Mouse (Mus musculus): ENCODE data around the gene Ruvbl2. TPM values are rescaled to one million over a fixed set of nuclear protein-coding genes. Genes with fewer than 3 reads are reported as not detected.
"Not testable (repeated sequence)": the region's sequence is repeated elsewhere in the genome, so short reads cannot be mapped to it uniquely, and the experiment has no call there.

Ruvbl2 gene
- polyA plus RNA-seq, 1 experiment from 2014 or later: 92.7 TPM

- ATAC-seq (ENCODE audit: low FRiP score): no peak
- Histone ChIP-seq H3K9ac (replicated peaks) (0 out of 2 replicates have a peak overlapping the region, but pooled peaks have one; percentile 10), H3K4me2 (peak overlapping the region; percentile 58), H3K4me3 (replicated peaks) (peak overlapping the region; percentile 37), H3K4me1 (peaks cover 18% of the 10 kb centered on the region), H3K36me3 (no peaks in the 10 kb centered on the region), H3K27ac (replicated peaks) (no peak overlapping the region), H3K9me3 (replicated peaks) (no peaks in the 10 kb centered on the region), H3K27me3 (replicated peaks) (peaks cover 67% of the 10 kb centered on the region)
- WGBS: 2% methylated on average over 114 of the region's 114 CpGs
These were observed 31.4 kb downstream of the Ruvbl2 start for GRCm38 (mm10) chr7:45406157-45407156.

GRCm38 (mm10) chr7:45405091-45406075 lies 32.5 kb downstream of the Ruvbl2 start, which contains the start of gene Kcna7:
Gene Kcna7, plus strand, starts transcription at chr7:45405653.
- Histone ChIP-seq H3K4me3 (replicated peaks) (peak within 1 kb of the TSS; percentile 37), H3K4me2 (peak within 1 kb of the TSS; percentile 58), H3K36me3 (no peaks in the 10 kb centered on the region), H3K9me3 (replicated peaks) (no peaks in the 10 kb centered on the region), H3K27ac (replicated peaks) (no peak within 1 kb of the TSS), H3K4me1 (peaks cover 18% of the 10 kb centered on the region), H3K9ac (replicated peaks) (0 out of 2 replicates have a peak within 1 kb of the TSS, but pooled peaks have one; percentile 10), H3K27me3 (replicated peaks) (peaks cover 56% of the 10 kb centered on the region)
- ATAC-seq (ENCODE audit: low FRiP score): no peak
- WGBS: 11% methylated on average over 28 of the region's 28 CpGs

GRCm38 (mm10) chr7:45403532-45404261 lies 34.2 kb downstream of the Ruvbl2 start:
- no peak overlapping the region for H3K27ac ChIP-seq (replicated peaks)
- H3K4me3 ChIP-seq (replicated peaks): no peak overlapping the region
- H3K4me2 ChIP-seq: no peak overlapping the region
- no peaks in the 10 kb centered on the region for H3K36me3 ChIP-seq
- no peaks in the 10 kb centered on the region for H3K9me3 ChIP-seq (replicated peaks)
- no peak overlapping the region for H3K9ac ChIP-seq (replicated peaks)
- peaks cover 39% of the 10 kb centered on the region for H3K27me3 ChIP-seq (replicated peaks)
- peaks cover 18% of the 10 kb centered on the region for H3K4me1 ChIP-seq
- 50% methylated on average over 6 of the region's 6 CpGs for WGBS
- no peak for ATAC-seq (ENCODE audit: low FRiP score)

GRCm38 (mm10) chr7:45401521-45402085 lies 36.3 kb downstream of the Ruvbl2 start:
- Histone ChIP-seq H3K4me1 (peaks cover 15% of the 10 kb centered on the region), H3K4me2 (no peak overlapping the region), H3K9me3 (replicated peaks) (no peaks in the 10 kb centered on the region), H3K27me3 (replicated peaks) (peaks cover 19% of the 10 kb centered on the region), H3K36me3 (no peaks in the 10 kb centered on the region), H3K9ac (replicated peaks) (no peak overlapping the region), H3K27ac (replicated peaks) (no peak overlapping the region), H3K4me3 (replicated peaks) (no peak overlapping the region)
- ATAC-seq (ENCODE audit: low FRiP score): no peak
- WGBS: 76% methylated on average over 10 of the region's 10 CpGs

DNA sequence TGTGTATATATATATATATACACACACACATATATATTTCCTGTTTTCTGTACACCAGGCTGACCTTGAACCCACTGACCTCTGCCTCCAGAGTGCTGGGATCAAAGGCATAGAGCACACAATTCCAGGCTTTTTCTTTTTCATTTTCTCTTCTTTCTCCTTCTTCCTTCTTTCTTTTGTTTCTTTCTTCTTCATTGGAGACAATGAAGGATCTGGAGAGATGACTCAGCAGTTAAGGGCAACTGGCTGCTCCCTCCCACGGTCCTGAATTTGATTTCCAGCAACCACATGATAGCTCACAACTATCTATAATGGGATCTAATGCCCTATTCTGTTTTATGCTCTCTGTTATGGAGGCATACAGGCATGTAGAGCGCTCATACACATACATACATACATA lies 41.1 kb downstream of the Ruvbl2 start:
- Histone ChIP-seq H3K4me2 (no peak overlapping the region), H3K9ac (replicated peaks) (no peak overlapping the region), H3K27me3 (replicated peaks) (no peaks in the 10 kb centered on the region), H3K4me1 (peaks cover 28% of the 10 kb centered on the region), H3K9me3 (replicated peaks) (no peaks in the 10 kb centered on the region), H3K36me3 (peaks cover 5% of the 10 kb centered on the region), H3K27ac (replicated peaks) (no peak overlapping the region), H3K4me3 (replicated peaks) (no peak overlapping the region)
- whole genome bisulfite sequencing: 73% methylated on average over 2 of the region's 2 CpGs
- no peak for ATAC-seq (ENCODE audit: low FRiP score)

DNA sequence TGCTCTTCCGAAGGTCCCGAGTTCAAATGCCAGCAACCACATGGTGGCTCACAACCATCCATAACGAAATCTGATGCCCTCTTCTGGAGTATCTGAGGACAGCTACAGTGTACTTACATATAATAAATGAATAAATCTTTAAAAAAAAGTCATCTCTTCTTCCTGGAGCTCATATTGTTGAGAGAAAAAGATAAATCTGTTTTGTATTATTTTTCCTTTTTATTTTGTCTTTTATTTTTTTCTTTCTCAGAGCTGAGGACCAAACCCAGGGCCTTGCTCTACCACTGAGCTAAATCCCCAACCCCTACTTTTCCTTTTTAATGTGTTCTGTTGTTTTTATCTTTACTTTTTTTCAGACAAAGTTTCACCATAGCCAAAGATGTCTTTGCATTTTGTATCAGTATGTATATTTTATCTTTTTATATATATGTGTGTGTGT lies 41.5 kb downstream of the Ruvbl2 start:
- H3K27me3 ChIP-seq (replicated peaks); H3K36me3 ChIP-seq; H3K9me3 ChIP-seq (replicated peaks): not testable (repeated sequence)
- ATAC-seq (ENCODE audit: low FRiP score): peak; percentile 46
- 3% methylated on average over 3 of the region's 3 CpGs for WGBS
- peak overlapping the region; percentile 49 for H3K9ac ChIP-seq (replicated peaks)
- H3K27ac ChIP-seq (replicated peaks): peak overlapping the region; percentile 95
- H3K4me1 ChIP-seq: peaks cover 28% of the 10 kb centered on the region
- peak overlapping the region; percentile 63 for H3K4me3 ChIP-seq (replicated peaks)
- H3K4me2 ChIP-seq: peak overlapping the region; percentile 68

DNA sequence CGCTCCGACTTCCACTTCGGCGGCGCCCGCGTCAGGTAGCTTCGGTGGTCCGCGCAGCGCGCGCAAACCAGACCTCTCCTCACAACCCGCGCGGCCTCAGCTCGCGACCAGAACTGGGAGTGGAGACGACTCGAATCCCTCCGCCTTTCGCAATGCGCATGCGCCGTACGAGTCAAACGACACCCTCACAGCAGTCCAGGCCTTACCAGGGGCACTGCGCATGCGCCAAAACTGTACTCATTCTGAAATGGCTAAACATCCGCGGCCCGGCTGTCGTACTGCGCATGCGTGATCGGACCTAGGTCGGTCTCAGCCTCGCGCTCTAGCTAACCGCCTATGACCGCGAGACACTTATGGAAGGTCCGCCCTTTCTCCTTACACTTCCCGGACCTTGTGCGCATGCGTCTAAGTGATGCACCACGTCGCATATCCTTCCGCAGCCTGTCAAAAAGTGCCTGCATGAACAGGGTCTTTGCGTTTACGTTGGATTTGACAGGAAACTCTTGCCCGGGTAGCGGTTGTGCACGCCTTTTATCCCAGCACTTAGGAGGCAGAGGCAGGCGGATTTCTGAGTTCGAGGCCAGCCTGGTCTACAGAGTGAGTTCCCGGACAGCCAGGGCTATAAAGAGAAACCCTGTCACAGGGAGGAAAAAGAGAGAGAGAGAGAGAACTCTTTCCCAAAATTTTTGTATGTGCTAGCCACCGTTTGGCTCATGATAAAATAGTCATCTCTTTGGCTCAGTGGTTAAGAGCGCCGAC lies 42.1 kb downstream of the Ruvbl2 start, which contains the start of gene Snrnp70:
Gene Snrnp70 (minus strand): TSS at position 165 of the 759 bp plus-strand sequence.
- peaks cover 28% of the 10 kb centered on the region for H3K4me1 ChIP-seq
- under 1% methylated on average over 60 of the region's 60 CpGs for WGBS

GRCm38 (mm10) chr7:45395129-45395541 lies 42.8 kb downstream of the Ruvbl2 start:
- no peaks in the 10 kb centered on the region for H3K9me3 ChIP-seq (replicated peaks)
- peak overlapping the region; percentile 95 for H3K27ac ChIP-seq (replicated peaks)
- H3K36me3 ChIP-seq: peaks cover 20% of the 10 kb centered on the region
- H3K4me2 ChIP-seq: peak overlapping the region; percentile 70
- WGBS: under 1% methylated on average over 15 of the region's 20 CpGs
- no peaks in the 10 kb centered on the region for H3K27me3 ChIP-seq (replicated peaks)
- peaks cover 28% of the 10 kb centered on the region for H3K4me1 ChIP-seq
- peak; percentile 80 for ATAC-seq (ENCODE audit: low FRiP score)
- H3K9ac ChIP-seq (replicated peaks): peak overlapping the region; percentile 78
- H3K4me3 ChIP-seq (replicated peaks): peak overlapping the region; percentile 63

More for the DNA sequence above, 42.1 kb downstream of the Ruvbl2 start, which contains the start of gene Snrnp70:
- Histone ChIP-seq H3K4me2 (peak within 1 kb of the TSS; percentile 70), H3K9me3 (replicated peaks) (no peaks in the 10 kb centered on the region), H3K36me3 (peaks cover 13% of the 10 kb centered on the region), H3K9ac (replicated peaks) (peak within 1 kb of the TSS; percentile 78), H3K27me3 (replicated peaks) (no peaks in the 10 kb centered on the region), H3K4me3 (replicated peaks) (peak within 1 kb of the TSS; percentile 63), H3K27ac (replicated peaks) (peak within 1 kb of the TSS; percentile 95)
- ATAC-seq (ENCODE audit: low FRiP score): peak; percentile 97

DNA sequence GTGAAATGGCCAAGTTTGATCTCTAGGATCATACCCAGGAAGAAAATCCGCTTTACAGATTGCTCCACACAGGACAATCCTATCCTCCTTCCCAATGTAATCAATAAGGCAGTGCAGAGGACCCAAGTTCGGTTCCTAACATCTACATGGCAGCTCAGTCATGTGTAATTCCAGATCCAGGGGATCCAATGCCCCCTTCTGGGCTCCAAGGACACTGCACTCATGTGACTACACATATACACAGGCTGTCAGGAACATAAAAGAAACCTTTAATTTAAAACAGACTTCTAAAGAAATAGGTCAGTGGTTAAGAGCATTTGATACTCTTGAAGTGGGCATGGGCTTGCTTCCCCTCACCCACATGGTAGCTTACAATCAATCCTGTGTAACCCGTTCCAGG lies 51.8 kb downstream of the Ruvbl2 start:
- H3K27me3 ChIP-seq (replicated peaks): no peaks in the 10 kb centered on the region
- no peak overlapping the region for H3K27ac ChIP-seq (replicated peaks)
- no peak for ATAC-seq (ENCODE audit: low FRiP score)
- no peaks in the 10 kb centered on the region for H3K9me3 ChIP-seq (replicated peaks)
- H3K4me2 ChIP-seq: no peak overlapping the region
- H3K9ac ChIP-seq (replicated peaks): no peak overlapping the region
- 0 out of 2 replicates have a peak, but pooled peaks cover 3% of the 10 kb centered on the region for H3K4me1 ChIP-seq
- WGBS: 93% methylated on average over 3 of the region's 3 CpGs
- H3K4me3 ChIP-seq (replicated peaks): no peak overlapping the region
- H3K36me3 ChIP-seq: peaks cover 97% of the 10 kb centered on the region

DNA sequence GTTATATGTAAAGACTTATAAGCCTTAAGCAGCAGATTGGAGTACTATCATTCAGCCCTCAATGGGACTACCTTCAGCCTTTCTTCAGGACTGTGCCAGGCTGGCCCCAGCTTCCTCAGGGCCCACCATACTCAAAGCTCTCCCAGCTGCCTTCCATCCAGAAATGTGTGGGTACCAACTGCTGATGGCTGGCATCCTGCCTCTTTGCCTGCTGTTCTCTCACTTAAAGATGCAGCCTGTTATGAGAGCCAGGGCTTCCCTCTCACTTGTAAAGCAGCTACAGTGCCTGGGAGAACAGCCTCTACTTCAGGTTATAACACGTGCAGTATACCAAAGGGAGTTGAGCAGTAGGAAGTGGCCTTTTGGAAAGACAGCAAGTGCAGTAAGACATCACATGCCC lies 61.8 kb downstream of the Ruvbl2 start:
- peaks cover 82% of the 10 kb centered on the region for H3K36me3 ChIP-seq
- WGBS: 88% methylated on average over 1 of the region's 1 CpGs
- H3K4me2 ChIP-seq: no peak overlapping the region
- peaks cover 3% of the 10 kb centered on the region; the same call in 1 of the 2 replicates for H3K4me1 ChIP-seq
- H3K27me3 ChIP-seq (replicated peaks): no peaks in the 10 kb centered on the region
- no peak overlapping the region for H3K4me3 ChIP-seq (replicated peaks)
- no peak overlapping the region for H3K27ac ChIP-seq (replicated peaks)
- no peak overlapping the region for H3K9ac ChIP-seq (replicated peaks)
- H3K9me3 ChIP-seq (replicated peaks): no peaks in the 10 kb centered on the region
- no peak for ATAC-seq (ENCODE audit: low FRiP score)
